Mouse (Mus musculus) kidney, adult 2 months (tissue): ENCODE results near the gene Hexb.

Experiments
- CTCF ChIP-seq: fragments of 200-500 bp; conservative IDR thresholded peaks from 2 replicates; pipeline ENCODE4 v1.5.1; 2011; ENCODE audit warnings: low read depth, mild to moderate bottlenecking, control low read depth, low read length, moderate library complexity, mixed read lengths; ENCODE audit not compliant: insufficient read depth, insufficient read length
- POLR2A ChIP-seq: fragments of 200-500 bp; IDR thresholded peaks from one replicate; pipeline ENCODE4 v1.6.1; 2011; ENCODE audit warnings: low read depth, low read length, control low read depth

DNA sequence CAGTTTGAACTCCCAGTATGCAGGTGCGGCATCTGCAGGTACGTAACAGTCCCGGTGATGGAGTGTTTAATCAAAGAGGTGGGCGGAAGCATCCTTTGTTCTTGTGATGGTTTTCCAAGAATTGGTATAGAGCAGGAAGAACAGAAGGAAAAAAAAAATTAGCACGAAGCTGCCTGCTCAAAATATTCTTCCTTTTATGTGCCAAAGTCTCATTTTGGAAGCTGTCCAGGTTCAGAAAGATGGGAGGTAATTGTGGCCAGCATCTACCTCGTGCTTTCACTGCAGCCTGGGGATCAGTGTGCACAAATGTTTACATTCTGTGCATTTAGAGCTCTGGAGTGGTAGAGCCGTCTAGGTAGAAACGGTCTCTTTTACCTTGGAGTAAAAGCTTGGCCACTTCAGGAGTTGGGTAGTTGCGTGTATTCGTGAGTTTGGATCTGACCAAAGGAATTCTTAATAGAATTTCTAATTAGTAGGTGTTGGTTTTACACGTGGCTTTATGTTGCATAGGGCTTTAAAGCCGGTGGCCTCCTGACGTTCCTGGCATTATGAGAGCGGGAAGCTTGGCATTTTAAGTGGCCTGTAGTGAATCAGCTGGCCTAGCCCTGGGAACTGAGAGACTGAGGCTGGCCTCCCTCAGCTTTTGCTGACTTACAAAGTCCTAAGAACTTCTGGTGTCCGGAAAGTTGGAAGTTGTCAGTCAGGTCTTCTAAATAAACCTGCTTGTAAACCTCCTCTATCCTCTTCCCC is 46.0 kb upstream of the Hexb start:
- TF ChIP-seq CTCF (no peak), POLR2A (no peak)
